Mouse (Mus musculus) ES-E14 (cell line): Measurements from ENCODE around the gene 1700008O03Rik. TPM values are rescaled to one million over a fixed set of nuclear protein-coding genes. Genes with fewer than 3 reads are reported as not detected.
A peak's percentile ranks its signal among the peaks of the same experiment; 100 is the strongest.

Experiments used
- DNase-seq: peaks from one replicate; pipeline ENCODE4 v3.0.0-alpha.2; 2013; ENCODE audit warnings: low read depth, low spot score
- H3K27ac ChIP-seq: 2 replicates; pipeline ENCODE4 v1.5.1; 2012; ENCODE audit warnings: low read depth, mild to moderate bottlenecking, low read length, moderate library complexity, mixed read lengths; ENCODE audit not compliant: poor library complexity, insufficient read depth, severe bottlenecking
- H3K36me3 ChIP-seq: 2 replicates; pipeline ENCODE4 v1.6.1; 2012; ENCODE audit warnings: mild to moderate bottlenecking, low read length, moderate library complexity, mixed read lengths; ENCODE audit not compliant: control insufficient read depth, poor library complexity, insufficient read depth, severe bottlenecking
- H3K4me1 ChIP-seq, 2 experiments: fragments of 150-350 bp in 1 of 2; sonication (generic) in 1 of 2; 2 replicates each; pipeline ENCODE4 v1.6.1; 2012; ENCODE audit warnings: low read length in 2 of 2, mild to moderate bottlenecking in 1 of 2, mixed read lengths in 1 of 2; ENCODE audit not compliant: control insufficient read depth in 2 of 2, insufficient read depth in 2 of 2, poor library complexity in 1 of 2
- H3K4me3 ChIP-seq, 2 experiments: fragments of 150-350 bp in 1 of 2; sonication (generic) in 1 of 2; 2 replicates each; pipeline ENCODE4 v1.5.1; 2012; ENCODE audit warnings: low read length in 2 of 2, low read depth in 1 of 2, mild to moderate bottlenecking in 1 of 2, mixed read lengths in 1 of 2; ENCODE audit not compliant: insufficient read depth in 1 of 2, poor library complexity in 1 of 2, severe bottlenecking in 1 of 2
- H3K9ac ChIP-seq: 2 replicates; pipeline ENCODE4 v1.6.1; 2012; ENCODE audit warnings: low read depth, mild to moderate bottlenecking, low read length, mixed read lengths; ENCODE audit not compliant: poor library complexity, insufficient read depth, severe bottlenecking
- H3K9me3 ChIP-seq: fragments of 150-350 bp; sonication (generic); 2 replicates; pipeline ENCODE4 v1.6.1; 2012; ENCODE audit warnings: low read depth, mild to moderate bottlenecking, low read length; ENCODE audit not compliant: control insufficient read depth, insufficient read depth
- CHD2 ChIP-seq: IDR thresholded peaks from 2 replicates; pipeline ENCODE4 v1.6.1; 2014; ENCODE audit warnings: mild to moderate bottlenecking, low read depth, low read length, inconsistent platforms
- HCFC1 ChIP-seq: IDR thresholded peaks from 2 replicates; pipeline ENCODE4 v1.6.1; 2012; ENCODE audit warnings: low read length, inconsistent platforms, borderline replicate concordance; ENCODE audit not compliant: insufficient read depth
- MAFK ChIP-seq: IDR thresholded peaks from 2 replicates; pipeline ENCODE4 v1.6.1; 2014; ENCODE audit warnings: mild to moderate bottlenecking, low read depth, low read length, inconsistent platforms; ENCODE audit not compliant: insufficient read depth
- ZC3H11A ChIP-seq: IDR thresholded peaks from 2 replicates; pipeline ENCODE4 v1.6.1; 2012; ENCODE audit warnings: low read depth, mild to moderate bottlenecking, inconsistent platforms, low read length, borderline replicate concordance
- ZNF384 ChIP-seq: IDR thresholded peaks from 2 replicates; pipeline ENCODE4 v1.6.1; 2012; ENCODE audit warnings: low read depth, low read length, inconsistent platforms
- in situ Hi-C, 2 experiments: fragments of 600-800 bp; cut with MboI; formaldehyde crosslinking; loops; one replicate each; pipeline ENCODE4 v1.15.1; 2025; ENCODE audit warnings: low sequenced_read_pairs in 2 of 2, inconsistent platforms in 1 of 2; ENCODE audit not compliant: unreplicated experiment in 2 of 2
- total RNA-seq: library from RNA; depleted of rRNA; stranded (reverse); fragments of 300-350 nt; gene quantifications from 2 replicates; pipeline ENCODE4 v1.2.3, GENCODE M21; 2012; rRNA removed

1700008O03Rik gene
- total RNA-seq, 1 experiment, result 4.8 TPM

- H3K27ac ChIP-seq, result no peak overlapping the region
- no peak for TF ChIP-seq ZC3H11A
- no peak for TF ChIP-seq MAFK
- TF ChIP-seq ZNF384, result no peak
- no peak for TF ChIP-seq HCFC1
- TF ChIP-seq CHD2, result no peak
- no peaks in the 10 kb centered on the region for H3K9me3 ChIP-seq
- H3K36me3 ChIP-seq, result no peaks in the 10 kb centered on the region
- no peak for DNase-seq
- H3K9ac ChIP-seq, result peak overlapping the region; percentile 14
- in situ Hi-C loops, result loop anchor here in 1 of 2 experiments (10.0 kb wide), 1 partner anchor 46 kb away; the partner anchor contains the start of gene Gm15517
- peaks cover 0 to 15% of the 10 kb centered on the region in 2 experiments; a peak in 2 of 4 replicates for H3K4me1 ChIP-seq
- peak overlapping the region; percentile 66 to 77 for H3K4me3 ChIP-seq
Measured at GRCm38 (mm10) chr7:44310285-44310877, 75.2 kb downstream of the 1700008O03Rik start.

Other genes starting within 250 kb of the 1700008O03Rik start
- gene Klk1b16, start 249.1 kb downstream of the 1700008O03Rik start, total RNA-seq, result not detected in 2 replicates
- gene Klk1b24, start 197.6 kb downstream of the 1700008O03Rik start, total RNA-seq, result not detected in 2 replicates
- 0.40 TPM in 1 of 2 replicates, not detected in the other for gene Klk1b3, start 187.6 kb downstream of the 1700008O03Rik start, total RNA-seq
- gene Klk1b4, start 178.4 kb downstream of the 1700008O03Rik start, total RNA-seq, result not detected in 2 replicates
- not detected in 2 replicates for gene Klk1b5, start 169.9 kb downstream of the 1700008O03Rik start, total RNA-seq
- gene Klk1, start 160.5 kb downstream of the 1700008O03Rik start, total RNA-seq, result 4.0 and 5.8 TPM in 2 replicates
- not detected in 2 replicates for gene Gm36864, start 149.6 kb downstream of the 1700008O03Rik start, total RNA-seq
- 0.42 and 0.58 TPM in 2 replicates for gene 1700028J19Rik, start 139.1 kb downstream of the 1700008O03Rik start, total RNA-seq
- 127 and 194 TPM in 2 replicates for gene 2410002F23Rik, start 139.1 kb downstream of the 1700008O03Rik start, total RNA-seq
- gene Acp4, start 128.4 kb downstream of the 1700008O03Rik start, total RNA-seq, result 0.18 and 0.58 TPM in 2 replicates
- 1.4 TPM in 1 of 2 replicates, not detected in the other for gene Gm15517, start 124.4 kb downstream of the 1700008O03Rik start, total RNA-seq
- gene Clec11a, start 78.9 kb downstream of the 1700008O03Rik start, total RNA-seq, result 2.2 TPM in 2 replicates
- 1.0 and 1.5 TPM in 2 replicates for gene Shank1, start 75.6 kb downstream of the 1700008O03Rik start, total RNA-seq
- 5.8 and 8.0 TPM in 2 replicates for gene Syt3, start 1.7 kb downstream of the 1700008O03Rik start, total RNA-seq
- 0.18 TPM in 1 of 2 replicates, not detected in the other for gene Lrrc4b, start 43.2 kb upstream of the 1700008O03Rik start, total RNA-seq
- gene Aspdh, start 79.6 kb upstream of the 1700008O03Rik start, total RNA-seq, result not detected in 2 replicates
- gene Josd2, start 82.2 kb upstream of the 1700008O03Rik start, total RNA-seq, result 18.6 and 18.9 TPM in 2 replicates
- gene Emc10, start 110.7 kb upstream of the 1700008O03Rik start, total RNA-seq, result 64.2 and 104 TPM in 2 replicates
- 3.4 and 4.2 TPM in 2 replicates for gene Fam71e1, start 110.8 kb upstream of the 1700008O03Rik start, total RNA-seq
- gene Mybpc2, start 138.8 kb upstream of the 1700008O03Rik start, total RNA-seq, result 0.80 and 1.6 TPM in 2 replicates
- 0.67 and 0.90 TPM in 2 replicates for gene Spib, start 146.3 kb upstream of the 1700008O03Rik start, total RNA-seq
- 108 and 156 TPM in 2 replicates for gene Pold1, start 163.0 kb upstream of the 1700008O03Rik start, total RNA-seq
- 78.5 and 144 TPM in 2 replicates for gene Nr1h2, start 168.1 kb upstream of the 1700008O03Rik start, total RNA-seq
- gene Napsa, start 186.6 kb upstream of the 1700008O03Rik start, total RNA-seq, result 13.7 and 52.5 TPM in 2 replicates
- 9.5 and 12.4 TPM in 2 replicates for gene Kcnc3, start 204.8 kb upstream of the 1700008O03Rik start, total RNA-seq